Mouse (Mus musculus): ENCODE measurements around the gene Nudt14.
A peak's percentile ranks its signal among the peaks of the same experiment; 100 is the strongest.

The Nudt14 gene

DNA sequence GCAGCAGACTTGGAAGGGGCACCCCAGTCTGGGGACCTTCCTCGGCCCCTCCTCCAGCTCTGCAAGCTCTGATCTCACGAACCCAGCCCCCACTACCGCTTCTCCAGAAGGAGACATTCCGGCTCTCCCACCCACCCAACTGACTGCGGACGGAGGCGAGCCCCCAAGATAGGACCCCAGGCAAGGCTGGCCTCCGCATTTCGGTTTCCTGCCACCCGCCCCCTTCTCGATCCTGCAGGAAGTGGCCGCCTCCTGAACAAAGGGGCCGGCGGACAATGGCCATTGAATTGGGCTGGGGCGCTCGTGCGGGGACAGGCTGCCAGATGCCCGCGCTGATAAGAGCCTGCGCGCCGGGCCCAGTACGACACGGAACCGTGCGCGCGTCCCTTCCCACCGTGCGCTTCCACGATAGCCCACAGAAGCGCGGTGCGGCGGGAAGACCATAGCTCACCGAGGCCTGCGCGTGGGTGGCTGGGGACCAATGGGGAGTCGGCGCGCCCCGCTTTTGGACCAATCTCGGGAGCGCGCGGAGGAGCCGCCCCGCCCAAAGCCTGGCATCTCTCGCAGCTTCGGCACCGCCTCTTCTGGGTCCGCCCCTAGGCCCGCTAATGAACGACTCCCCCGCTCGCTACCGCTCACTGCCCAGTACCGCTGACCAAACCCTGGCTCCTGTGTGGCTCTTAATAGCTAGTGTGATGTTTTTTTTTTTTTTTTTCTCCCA lies 8.3 kb upstream of the Nudt14 start:
- DNase-seq (ENCODE audit: low read depth, low spot score) = peak; percentile 88

DNA sequence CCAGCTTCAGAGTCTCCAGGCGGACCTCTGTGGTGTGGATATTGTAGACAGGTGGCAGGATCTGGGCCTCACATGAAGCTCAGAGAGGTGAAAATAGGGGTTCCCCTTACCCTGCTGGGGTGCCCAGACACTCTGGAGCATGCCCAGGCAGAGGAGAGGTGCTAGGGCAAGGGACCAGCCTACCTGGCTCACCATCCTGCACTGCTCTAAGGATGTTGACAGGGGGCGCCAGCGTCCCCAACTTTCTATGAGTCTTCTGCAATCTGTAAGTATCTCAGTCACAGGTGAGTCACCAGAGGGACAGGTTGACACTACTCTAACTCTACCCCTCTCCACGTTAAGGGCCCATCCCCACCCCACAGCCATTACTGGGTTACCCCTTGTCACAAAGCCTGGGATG lies 5.4 kb upstream of the Nudt14 start:
- peak; percentile 74 for DNase-seq (ENCODE audit: low read depth, low spot score)

- no peak for DNase-seq (ENCODE audit: low read depth, low spot score)
Observed at GRCm38 (mm10) chr12:112943669-112944068, 1.7 kb upstream of the Nudt14 start.

- DNase-seq (ENCODE audit: low read depth, low spot score) = no peak
Observed at GRCm38 (mm10) chr12:112941156-112941775, 658 bp downstream of the Nudt14 start.

DNA sequence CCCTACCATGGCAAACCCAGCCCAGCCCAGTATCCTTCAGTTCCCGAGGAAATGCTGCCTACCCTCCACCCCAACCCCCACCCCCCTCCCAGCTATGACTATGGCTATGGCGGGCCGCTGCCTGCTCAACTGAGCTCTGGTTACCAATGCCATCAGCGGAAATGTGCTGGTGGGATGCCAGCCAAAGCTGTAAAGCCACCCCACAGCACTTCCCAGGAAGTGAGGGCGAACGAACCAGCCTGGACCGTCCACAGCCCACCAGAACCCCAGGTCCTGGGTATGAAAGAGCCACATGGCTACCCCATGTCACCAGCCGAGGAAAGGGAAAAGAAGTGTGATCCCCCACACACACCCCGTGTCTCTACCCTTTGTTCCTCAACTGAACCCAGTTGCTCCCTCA lies 1.2 kb downstream of the Nudt14 start:
- DNase-seq (ENCODE audit: low read depth, low spot score) = no peak

- no peak for DNase-seq (ENCODE audit: low read depth, low spot score)
Observed at GRCm38 (mm10) chr12:112940238-112940637, 1.7 kb downstream of the Nudt14 start.

- peak; percentile 33 for DNase-seq (ENCODE audit: low read depth, low spot score)
Observed at GRCm38 (mm10) chr12:112938873-112939565, 2.9 kb downstream of the Nudt14 start.

DNA sequence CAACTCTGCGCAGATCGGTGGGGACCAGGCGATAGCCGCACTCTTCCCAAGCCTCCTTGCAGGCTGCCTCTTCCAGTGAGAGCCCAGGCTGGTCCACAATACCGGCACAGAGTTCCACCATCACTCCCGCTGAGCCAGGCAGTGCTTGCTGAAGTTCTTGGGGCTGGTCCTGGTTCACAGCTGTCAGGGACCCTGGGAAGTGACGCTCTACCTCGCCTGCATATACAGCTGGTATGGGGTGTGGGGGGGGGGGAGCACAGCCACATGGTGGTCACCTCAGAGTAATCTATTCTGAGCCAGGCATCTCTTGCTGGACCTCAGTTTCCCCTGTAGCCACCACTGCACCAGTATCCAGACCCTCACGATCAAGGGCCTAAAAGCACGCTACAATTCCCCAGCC lies 3.6 kb downstream of the Nudt14 start:
- no peak for DNase-seq (ENCODE audit: low read depth, low spot score)

DNA sequence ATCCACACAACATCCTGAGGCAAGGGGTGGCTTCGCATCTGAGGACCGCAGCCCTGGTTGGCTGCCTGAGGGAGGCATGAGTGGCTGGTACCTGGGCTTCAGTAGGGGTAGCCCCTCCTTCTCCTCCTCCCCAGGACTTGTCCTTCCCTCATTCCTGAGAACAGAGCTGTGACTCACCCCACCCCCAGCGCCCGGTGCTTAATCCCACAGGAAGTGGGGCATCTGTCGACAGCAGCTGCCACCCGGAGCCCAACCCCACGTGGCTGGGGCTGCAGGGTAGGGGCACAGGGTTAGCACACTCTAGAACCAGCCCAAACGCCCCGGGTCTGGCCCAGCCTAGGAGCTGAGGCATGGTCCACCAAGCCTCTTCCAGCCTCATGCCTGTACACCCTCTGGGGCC lies 4.0 kb downstream of the Nudt14 start:
- DNase-seq (ENCODE audit: low read depth, low spot score) = no peak

DNA sequence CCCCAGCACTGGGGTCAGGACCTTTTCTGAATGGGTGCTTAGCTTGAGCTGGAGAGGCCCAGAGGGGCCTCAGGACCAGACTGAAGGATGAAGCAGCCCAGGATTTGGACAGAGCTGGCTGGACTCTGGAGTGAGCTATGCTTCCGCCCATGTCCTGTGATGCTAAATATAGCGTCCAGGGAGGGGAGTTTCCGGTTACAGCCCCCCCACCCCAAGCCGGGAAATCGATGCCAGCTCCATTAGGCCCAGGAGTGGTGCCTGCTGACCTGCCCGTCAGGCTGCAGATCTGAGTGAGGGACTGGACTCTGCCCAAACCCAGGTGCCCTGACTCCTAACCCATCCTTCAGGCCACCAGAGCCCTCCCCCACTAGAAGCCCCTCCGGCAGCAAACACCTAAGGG lies 9.3 kb downstream of the Nudt14 start:
- DNase-seq (ENCODE audit: low read depth, low spot score) = no peak

DNA sequence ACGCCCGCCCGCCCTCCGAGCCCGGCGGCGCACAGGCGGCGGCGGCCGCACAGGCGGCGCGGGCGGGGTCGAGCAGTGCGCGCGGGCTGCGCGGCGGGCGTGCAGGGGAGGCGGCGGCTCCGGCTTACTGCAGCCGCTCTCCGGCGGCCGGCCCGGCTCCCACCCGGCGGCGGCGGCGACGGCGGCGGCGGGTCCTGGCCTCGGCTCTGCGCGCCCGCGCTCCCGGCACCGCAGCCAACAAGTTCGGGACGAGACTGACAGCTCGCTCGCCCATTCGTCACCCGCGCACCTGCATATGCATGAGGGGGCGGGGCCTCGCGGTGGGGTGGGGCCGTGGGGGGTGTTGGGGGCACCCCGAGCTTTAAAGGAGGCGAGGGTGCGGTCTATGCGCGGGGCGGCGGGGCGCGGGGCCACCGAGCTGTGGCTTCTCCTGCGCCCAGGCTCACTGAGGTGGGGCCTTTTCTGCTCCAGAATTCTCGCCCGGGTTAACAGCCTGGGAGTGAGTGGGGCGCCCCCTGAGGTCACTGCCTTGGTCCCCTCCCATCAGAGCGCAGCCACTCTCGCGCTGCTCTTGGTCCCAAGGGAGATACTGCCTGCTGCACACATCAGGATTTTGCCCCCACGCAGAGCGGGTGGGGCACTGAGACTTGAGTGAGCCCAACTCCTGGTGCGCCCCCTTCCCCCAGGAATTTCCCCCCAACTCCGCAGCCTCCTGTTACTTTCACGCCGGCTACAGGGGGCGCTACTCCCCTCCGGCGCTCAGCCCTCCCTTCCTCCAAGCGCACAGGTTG lies 12.2 kb downstream of the Nudt14 start, which contains the start of gene Jag2:
Gene Jag2 (minus strand): TSS at position 215 of the 791 bp plus-strand sequence.
- no peak for DNase-seq (ENCODE audit: low read depth, low spot score)

GRCm38 (mm10) chr12:112928401-112929241 lies 13.3 kb downstream of the Nudt14 start:
- peak; percentile 45 for DNase-seq (ENCODE audit: low read depth, low spot score)

- DNase-seq (ENCODE audit: low read depth, low spot score) = no peak
Observed at GRCm38 (mm10) chr12:112927265-112927664, 14.7 kb downstream of the Nudt14 start.

- no peak for DNase-seq (ENCODE audit: low read depth, low spot score)
Observed at GRCm38 (mm10) chr12:112925950-112926349, 16.0 kb downstream of the Nudt14 start.

DNA sequence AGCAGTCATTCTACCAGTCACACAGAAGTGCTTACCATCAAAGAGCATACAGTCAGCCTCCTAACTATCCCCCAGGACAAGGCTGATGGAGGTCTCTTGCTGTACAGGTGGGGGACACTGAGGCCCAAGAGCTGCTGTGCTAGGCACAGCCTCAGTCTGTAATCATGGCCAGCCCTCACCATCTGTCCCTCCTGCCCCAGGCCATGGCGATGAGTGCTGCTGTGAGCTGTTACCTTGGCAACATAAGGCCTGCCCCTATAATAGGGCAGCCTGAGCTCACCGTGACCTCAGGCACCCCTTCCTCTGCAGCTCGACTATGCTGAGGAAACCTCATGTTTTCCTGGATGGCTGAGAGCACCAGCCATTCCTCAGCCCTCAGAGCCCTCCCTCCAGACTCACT lies 19.4 kb downstream of the Nudt14 start:
- DNase-seq (ENCODE audit: low read depth, low spot score) = no peak

- DNase-seq (ENCODE audit: low read depth, low spot score) = no peak
Observed at GRCm38 (mm10) chr12:112921518-112921917, 20.4 kb downstream of the Nudt14 start.

- DNase-seq (ENCODE audit: low read depth, low spot score) = no peak
Observed at GRCm38 (mm10) chr12:112917906-112918305, 24.0 kb downstream of the Nudt14 start.

- DNase-seq (ENCODE audit: low read depth, low spot score) = no peak
Observed at GRCm38 (mm10) chr12:112917486-112917885, 24.4 kb downstream of the Nudt14 start.

- DNase-seq (ENCODE audit: low read depth, low spot score) = no peak
Observed at GRCm38 (mm10) chr12:112916698-112917400, 25.1 kb downstream of the Nudt14 start.

GRCm38 (mm10) chr12:112915587-112915986 lies 26.3 kb downstream of the Nudt14 start:
- DNase-seq (ENCODE audit: low read depth, low spot score) = no peak

Measured in CD4-positive, CD25-positive, alpha-beta regulatory T cell, adult 2 months (primary cell).